Mouse (Mus musculus): Measurements from ENCODE around the gene Ift122. TPM values are rescaled to one million over a fixed set of nuclear protein-coding genes. Genes with fewer than 3 reads are reported as not detected.

The Ift122 gene
- total RNA-seq, 2 experiments from 2014 or later = 5.3 to 7.6 TPM

DNA sequence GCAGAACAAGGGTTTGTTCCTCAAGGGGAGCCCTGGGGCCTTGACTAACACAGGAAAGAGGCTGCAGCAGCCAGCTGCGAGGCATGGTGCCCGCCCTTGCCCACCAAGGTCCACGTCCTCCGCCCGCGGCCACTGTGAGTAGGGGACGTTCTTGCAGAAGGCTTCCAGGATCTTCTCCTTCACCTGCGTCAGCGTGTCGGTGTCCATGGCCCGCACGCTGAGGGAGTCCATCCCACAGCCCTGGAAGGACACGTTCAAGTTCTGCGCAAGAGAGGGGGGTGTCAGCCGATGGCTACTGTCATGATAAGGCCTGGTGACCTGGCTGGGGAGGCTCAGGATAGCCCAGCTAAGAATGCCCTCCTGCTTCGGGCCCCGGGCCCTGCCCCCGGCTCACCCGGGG is 107.1 kb downstream of the Ift122 start:
- DNase-seq = no peak

DNA sequence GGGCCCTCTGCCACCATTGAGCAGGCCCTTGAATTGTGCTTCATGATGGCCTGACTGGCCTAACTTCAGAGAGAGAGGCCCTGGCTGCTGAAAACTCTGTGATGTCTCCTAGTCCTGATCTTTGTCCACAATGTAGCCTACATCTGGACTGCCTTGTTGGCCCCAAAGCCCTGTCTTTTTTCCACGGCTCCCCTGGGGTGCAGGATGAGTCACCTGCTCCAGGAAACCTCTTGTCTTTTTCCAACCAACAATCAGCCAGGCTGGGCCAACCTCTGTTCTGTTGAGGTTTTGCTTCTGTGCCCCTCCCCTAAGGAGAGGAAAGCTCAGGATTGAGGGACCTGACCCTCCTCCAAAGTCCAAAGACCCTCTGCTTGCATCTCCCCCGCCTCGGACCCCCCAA is 108.5 kb downstream of the Ift122 start:
- DNase-seq = no peak

DNA sequence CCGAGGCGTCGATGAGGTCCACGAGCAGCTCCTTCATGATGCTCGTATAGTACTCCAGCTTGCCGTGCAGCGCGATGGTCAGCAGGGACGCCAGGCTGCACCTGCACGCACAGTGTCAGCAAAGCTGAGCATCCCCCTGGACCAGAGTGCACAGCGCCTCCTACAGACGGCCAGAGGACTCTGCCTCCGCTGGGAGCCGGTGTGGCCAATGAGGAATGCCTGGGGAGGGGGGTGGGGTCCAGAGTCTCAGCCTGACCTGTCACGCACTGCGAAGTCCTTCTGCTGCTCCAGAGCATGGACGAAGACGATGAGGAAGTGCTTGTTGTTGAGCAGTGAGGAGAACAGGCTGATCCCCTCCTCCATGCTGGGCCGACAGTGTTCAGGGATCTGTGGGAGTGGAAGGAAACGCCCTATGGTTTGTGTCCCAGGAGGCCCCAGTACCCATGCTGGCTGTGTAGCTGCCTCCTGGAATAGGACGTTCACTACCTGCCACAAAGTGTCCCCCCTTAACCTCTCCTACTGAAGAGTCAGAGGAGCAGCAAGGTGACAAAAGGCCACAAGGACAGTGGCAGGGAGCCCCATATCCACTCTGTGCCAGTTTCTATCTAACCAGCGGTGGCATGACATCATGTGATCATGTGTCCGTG is 109.3 kb downstream of the Ift122 start:
- no peak for DNase-seq

DNA sequence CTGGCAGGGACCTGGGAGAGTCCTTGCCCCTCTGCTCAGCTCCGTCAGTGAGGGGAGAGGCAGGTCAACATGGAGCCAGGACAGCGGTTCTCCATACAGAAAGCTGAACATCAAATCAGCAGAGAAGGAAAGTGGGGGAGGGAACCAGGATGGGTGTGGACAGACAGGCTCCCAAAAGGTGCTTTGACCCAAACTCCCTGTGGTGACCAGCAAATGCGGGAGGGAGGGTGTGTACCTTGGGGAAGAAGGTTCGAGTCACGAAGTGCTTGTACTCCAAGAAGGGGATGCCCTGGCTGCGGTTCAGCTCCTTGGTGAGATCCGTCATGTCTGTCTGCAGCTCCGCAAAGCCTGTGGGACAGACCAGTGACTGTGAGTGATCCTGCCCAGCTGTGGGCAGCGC is 110.4 kb downstream of the Ift122 start:
- DNase-seq = no peak

DNA sequence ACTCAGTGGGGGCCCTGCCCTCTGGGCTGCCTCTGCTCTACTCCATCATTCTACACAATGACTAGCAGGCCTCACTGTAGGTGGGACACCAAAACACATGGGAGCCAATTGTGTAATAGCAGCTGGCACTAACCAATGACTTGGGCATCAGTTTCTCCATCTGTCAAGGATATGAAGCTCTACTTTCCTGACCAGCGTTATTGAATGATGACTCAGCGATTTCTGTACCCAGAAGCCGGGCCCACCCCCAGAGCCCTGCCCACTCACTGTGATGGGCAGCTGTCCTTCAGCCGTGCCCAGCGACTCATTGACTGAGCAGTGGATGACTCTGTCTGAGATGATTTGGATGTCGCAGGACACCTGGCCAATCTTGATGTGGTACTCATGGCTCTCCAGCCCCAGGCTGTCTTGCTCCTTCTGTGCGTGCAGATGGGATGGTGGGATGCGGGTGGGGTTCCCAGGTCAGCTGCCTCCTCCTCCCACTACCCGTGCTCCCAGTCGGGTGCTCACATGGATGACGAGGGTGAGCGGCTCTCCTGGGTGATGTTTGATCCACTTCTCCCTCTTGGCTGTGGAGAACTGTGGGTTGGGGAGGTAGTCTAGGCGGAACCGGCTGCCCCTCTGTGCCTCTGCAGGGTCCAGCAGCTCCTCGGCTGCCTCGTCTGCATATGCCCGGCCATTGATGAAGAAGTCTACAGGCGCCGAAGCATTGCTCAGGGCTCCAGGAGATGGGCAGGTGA is 113.1 kb downstream of the Ift122 start:
- no peak for DNase-seq

DNA sequence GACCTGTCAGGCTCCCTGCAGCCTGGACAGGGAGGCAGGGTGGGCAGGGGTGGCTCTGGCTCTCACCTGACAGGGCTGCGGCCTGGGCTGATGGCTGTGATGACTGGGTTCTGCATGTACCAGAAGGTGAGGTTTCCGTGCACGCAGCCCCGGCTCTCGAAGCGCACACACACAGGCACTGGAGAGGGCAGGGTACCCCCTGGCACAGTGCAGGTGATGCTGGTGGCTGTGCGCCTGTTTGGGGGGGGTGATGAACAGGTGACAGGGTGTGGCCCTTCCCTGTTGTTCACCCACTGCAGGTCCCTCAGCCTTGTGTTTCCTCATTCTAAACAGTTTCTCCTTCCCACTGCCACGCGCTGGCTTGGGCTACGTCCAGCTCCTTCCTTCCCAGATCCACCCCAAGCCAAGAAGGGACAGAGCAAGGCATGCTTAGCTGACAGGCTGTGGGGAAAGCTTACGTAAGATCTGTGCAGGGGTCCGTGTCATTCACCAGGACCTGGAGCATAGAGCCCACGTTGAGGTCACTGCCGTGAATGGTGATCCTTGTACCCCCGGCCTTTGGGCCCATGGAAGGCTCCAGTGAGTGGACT is 114.1 kb downstream of the Ift122 start:
- DNase-seq = no peak

DNA sequence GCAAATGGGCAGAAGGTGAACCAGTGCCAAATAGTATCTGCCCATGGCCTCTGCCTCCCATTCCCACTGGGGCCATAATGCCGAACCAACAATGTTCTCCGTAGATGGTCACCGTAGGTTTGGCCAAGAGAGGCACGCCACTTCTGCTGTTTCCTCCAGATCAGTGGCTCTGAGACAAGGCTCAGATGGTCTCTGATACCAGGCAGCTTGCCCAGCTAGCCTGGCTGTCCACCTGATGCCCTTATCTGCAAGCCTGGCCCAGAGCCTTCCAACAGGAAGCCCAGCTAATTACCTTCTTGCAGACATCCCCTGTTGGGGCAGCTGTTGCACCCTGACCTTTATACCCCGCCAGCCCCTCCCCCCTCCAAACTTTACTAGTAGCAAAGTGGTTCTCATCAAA is 114.8 kb downstream of the Ift122 start:
- DNase-seq = no peak

DNA sequence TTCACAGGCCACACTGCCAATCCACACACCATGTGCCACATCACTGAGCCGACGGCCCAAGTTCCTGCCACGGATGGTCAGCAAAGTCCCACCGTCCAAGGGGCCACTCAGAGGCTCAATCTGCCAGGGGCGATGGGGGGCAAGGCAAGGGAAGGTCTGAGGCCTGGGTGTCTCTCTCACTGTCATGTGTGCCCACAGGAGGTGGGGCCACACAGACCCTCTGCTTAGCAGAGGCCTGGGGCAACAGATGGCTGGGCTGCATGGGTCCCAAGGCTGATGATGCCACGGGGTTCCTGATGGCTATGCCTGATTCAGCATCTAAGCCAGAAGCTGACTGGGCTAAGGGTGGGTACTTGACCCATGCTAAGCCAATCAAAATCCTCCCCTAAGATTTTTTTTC is 115.4 kb downstream of the Ift122 start:
- no peak for DNase-seq

DNA sequence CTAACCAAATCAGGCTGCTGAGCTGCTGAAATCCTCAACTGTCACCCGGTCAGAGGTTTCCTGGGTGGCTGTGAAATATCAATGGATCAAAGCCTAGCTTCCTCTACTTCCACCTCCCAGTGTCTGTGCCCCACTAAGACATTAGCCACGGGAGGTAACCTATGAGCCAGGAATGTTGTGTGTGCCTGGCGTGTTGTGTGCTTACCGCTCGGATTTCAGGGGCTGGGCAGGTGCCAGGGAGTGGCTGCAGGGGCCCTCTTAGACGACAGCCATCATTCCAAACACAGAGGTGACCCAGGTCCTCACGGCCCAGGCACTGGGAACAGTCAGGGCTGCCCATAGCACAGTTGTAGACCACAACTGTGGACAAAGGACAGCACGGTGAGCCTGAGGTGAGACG is 115.8 kb downstream of the Ift122 start:
- DNase-seq = no peak

DNA sequence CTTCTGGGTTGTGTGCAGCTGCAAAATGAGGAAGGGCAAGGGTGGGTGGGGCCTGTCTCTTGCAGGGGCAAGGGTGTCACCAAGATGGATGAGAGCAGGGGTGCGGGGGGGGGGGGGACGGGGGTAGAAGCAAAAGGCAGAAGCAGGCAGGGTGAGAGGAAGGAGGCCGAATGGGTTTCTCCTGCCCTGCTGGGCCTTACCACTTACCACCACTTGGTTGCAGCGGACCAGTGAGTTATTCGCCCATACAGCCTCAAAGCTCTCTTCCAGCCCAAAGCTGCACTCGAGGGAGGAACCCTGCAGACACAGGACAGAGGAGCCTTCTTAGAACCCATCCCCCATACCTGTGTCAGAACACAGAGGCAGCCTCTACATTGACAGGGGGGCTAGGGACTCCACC is 116.7 kb downstream of the Ift122 start:
- no peak for DNase-seq

DNA sequence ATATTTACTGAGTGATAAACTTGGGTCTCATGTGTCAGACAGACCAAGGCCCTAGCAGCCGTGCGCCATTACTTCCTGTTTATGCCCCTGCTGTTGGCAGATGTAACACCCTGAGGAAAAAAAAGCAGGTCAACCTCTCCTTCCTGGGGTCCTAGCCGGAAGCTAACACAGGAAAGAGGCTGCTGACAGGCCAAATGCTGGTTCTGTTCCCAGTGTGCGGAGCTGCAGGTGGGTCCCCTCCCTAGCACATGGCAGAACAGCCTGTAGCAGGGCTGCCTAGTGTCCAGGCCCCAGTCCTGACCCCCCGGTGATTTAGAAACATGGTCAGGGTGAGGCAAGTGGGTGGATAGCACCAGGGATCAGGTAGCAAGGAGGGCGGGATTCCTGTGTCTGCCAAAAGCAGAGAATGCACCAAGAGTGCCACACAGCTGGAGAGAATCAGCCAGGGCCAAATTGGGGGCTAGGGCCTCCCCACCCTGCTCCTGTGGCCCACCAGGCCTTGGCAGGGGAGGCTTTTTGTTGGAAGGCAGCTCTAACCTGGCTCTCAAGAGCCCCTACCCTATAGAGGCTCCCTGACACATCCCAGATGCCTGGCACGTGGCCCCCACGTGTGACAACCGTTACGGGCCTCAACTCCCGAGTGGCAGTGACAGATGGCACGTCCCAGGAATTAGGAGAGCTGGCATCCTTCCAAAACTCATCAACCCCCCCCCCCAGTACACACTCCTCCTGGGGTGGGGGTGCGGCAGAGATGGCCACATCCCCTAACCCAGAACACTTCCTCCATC is 118.2 kb downstream of the Ift122 start:
- DNase-seq = no peak

DNA sequence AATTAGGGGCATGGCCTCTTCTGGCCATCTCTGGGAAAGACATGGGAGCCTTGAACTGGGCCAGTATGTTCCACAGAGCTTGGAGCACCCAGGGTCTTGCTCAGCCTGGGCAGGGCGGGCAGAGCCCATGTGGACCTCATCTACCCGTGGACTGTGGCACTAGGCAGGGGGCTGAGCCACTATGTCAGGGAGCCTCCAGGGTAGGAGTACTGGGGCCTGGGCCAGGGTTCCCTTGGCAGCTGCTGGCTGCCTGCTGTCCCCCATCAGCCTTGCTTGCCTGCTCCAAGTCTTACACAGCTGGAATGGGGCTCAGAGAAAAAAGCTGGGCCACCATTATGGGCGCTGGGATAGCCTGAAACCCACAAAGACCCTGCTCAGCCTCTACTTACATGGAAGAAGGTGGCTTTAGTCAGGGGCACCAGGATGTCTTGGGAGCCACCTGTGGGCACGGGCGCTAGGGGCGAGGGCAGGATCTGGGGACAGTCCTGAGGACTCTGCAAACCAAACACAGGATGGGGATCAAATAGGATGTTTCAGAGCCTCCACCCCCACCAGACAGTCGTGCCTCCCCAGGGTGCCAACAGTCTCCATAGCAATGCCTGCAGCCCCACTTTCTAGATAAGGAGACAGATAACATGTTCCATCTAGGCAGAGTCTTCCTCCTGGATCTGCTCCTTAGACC is 119.0 kb downstream of the Ift122 start:
- no peak for DNase-seq

DNA sequence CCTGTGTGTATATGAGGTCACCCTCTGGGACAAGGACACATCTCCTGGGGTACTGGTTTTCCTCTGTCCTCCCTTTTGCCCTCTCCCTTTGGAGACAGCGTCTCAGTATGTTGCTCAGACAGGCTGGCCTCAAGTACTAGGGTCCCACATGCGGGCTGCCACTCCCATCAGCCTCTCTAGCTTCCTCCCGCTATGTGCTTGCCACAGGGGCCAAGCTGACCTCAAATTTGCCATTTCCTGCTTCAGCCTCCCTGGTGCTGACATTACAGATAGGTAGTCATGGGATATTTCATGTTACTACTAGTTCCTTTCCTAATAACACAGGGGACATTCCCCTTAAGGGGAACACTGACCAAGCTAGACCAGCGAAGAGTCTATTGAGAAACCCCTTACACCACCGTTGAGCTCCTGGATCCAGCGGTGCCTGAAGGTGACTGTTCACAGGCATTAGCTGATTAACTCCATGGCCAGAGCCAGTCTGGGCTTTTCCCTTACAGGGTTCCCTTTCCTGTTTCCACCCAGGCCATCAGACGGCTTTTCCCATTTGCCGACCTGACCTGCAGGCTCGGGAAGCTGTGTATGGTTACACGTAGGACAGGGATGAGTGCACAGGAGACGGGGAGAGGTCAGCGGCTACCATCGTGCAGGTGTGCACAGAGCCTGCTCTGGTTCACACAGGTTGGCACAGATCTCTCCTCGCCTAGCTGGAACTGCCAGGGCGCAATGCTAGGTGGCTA is 120.0 kb downstream of the Ift122 start:
- DNase-seq = no peak

DNA sequence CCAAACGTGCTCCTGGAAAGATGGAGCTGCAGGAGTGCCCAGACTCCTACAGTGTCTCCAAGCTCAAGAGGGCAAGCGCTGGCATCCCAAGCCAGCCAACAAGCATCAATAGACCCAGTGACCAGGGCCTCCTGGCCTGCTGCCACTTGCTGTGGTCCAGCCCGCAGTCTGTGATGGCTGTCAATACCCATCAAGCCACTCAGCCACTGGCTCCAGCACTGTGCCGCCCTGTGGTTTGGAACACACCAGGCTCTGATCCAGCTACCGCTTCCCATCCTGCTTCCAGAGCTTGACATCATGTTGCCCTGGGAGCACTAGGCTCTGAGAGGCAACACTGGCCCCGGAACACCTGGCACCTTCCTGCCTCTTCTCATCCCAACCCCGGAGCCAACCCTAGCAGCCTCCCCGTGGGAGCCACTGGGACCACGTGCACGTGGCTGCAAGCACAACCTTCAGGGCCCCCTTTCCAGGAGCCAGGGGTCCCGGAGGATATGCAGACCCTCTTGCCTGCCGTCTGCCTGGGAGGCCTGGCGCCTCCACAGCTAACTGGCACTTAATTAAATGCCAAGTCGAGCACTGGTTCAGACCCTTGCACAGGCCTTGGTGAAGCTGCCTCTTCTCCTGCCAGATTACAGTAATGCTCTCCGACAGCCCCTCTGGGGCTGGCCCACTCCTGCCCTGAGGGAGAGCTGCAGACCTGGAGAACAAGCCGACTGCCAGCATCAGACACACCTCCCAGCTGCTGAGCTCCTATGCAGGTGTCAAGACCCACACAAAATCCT is 120.8 kb downstream of the Ift122 start:
- DNase-seq = no peak

DNA sequence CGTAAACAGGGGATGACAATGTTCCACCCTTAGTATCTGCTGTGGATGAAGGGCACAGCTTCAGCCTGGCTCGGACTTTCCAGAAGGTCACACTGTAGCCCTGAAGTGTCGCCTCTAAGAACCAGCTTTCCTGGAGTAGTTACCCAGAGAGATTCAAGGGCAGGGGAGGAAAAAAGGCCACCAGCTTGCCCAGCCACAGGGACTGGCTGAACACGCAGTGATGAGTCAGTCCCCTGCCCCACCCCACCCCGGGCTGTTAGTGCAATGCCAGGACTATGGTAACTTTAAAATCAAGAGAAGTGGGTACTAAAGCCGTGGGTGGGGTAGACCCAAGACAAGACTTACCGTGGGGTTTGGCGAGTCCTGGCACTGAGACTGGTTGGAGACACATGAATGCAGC is 122.3 kb downstream of the Ift122 start:
- no peak for DNase-seq

Other genes with a start within 250 kb of the Ift122 start
- 100 to 1,000 TPM; 105 to 129 TPM for gene Raf1, start 176.8 kb upstream of the Ift122 start, total RNA-seq (2021)
- under 1 TPM; 0.35 to 0.43 TPM for gene Tmem40, start 91.1 kb upstream of the Ift122 start, total RNA-seq (2021)
- 10 to 100 TPM; 61.9 to 64.2 TPM for gene Cand2, start 78.9 kb upstream of the Ift122 start, total RNA-seq (2021)
- 100 to 1,000 TPM; 536 to 577 TPM for gene Rpl32, start 44.7 kb upstream of the Ift122 start, total RNA-seq (2021)
- gene Efcab12, start 15.1 kb upstream of the Ift122 start, total RNA-seq (2021) = under 1 TPM in 1 of 2 experiments, not detected in 1; 0.24 TPM
- under 1 TPM; 0.82 to 0.94 TPM for gene Mbd4, start 99 bp upstream of the Ift122 start, total RNA-seq (2021)
- gene Rho, start 78.3 kb downstream of the Ift122 start, total RNA-seq (2021) = under 1 TPM in 1 of 2 experiments, not detected in 1; 0.20 TPM
- gene H1foo, start 91.5 kb downstream of the Ift122 start, total RNA-seq (2021) = not detected
- gene Plxnd1, start 141.5 kb downstream of the Ift122 start, total RNA-seq (2021) = 10 to 100 TPM; 25.7 TPM